Comparison of ENCODE assay signal across 19 mouse cellular contexts in genomic region chr9:105796137-105796536, GRCm38 (mm10). TPM values are rescaled to one million over a fixed set of nuclear protein-coding genes. Genes with fewer than 3 reads are reported as not detected.
DNase-seq lines count a peak whose midpoint lies in the region; ATAC-seq and TF ChIP-seq lines count a peak whose summit lies in the region.
"Had no signal": no experiment of that assay in that cellular context is flagged by ENCODE, and none has a peak within 500 bp of the region (broad histone marks: within the 10 kb centered on the region; RNA-seq: fewer than 3 reads in every experiment).

No protein-coding gene starts in this region.

- WGBS in forebrain, embryonic 13.5 days = 49% methylated on average over 6 of the region's 6 CpGs
- 90% methylated on average over 6 of the region's 6 CpGs for WGBS in forebrain, embryonic 10.5 days
- 53% methylated on average over 6 of the region's 6 CpGs for WGBS in kidney, postnatal 0 days
- 60% methylated on average over 6 of the region's 6 CpGs for WGBS in kidney, adult 2 months
- 22% methylated on average over 6 of the region's 6 CpGs for WGBS in stomach, postnatal 0 days

- no peaks in the 10 kb centered on the region for H3K9me3 ChIP-seq in forebrain, embryonic 13.5 days (replicated peaks)
- no peaks in the 10 kb centered on the region for H3K9me3 ChIP-seq in forebrain, embryonic 10.5 days
- no peaks in the 10 kb centered on the region for H3K9me3 ChIP-seq in kidney, postnatal 0 days (replicated peaks; ENCODE audit: low read length)
- no peaks in the 10 kb centered on the region for H3K9me3 ChIP-seq in stomach, postnatal 0 days (ENCODE audit: control insufficient read depth, low read length)
- H3K9me3 ChIP-seq: embryonic facial prominence, embryonic 12.5 days; limb, embryonic 12.5 days; liver, embryonic 15.5 days had no signal

- peak overlapping the region; percentile 44; the same call in 1 of the 2 replicates for H3K27ac ChIP-seq in forebrain, embryonic 13.5 days
- no peak overlapping the region for H3K27ac ChIP-seq in forebrain, embryonic 10.5 days
- no peak overlapping the region for H3K27ac ChIP-seq in kidney, postnatal 0 days
- no peak overlapping the region for H3K27ac ChIP-seq in kidney, adult 2 months (ENCODE audit: insufficient read depth, low read depth, low read length)
- H3K27ac ChIP-seq in stomach, postnatal 0 days (replicated peaks) = no peak overlapping the region
- H3K27ac ChIP-seq: embryonic facial prominence, embryonic 12.5 days; heart, adult 2 months; limb, embryonic 12.5 days; liver, embryonic 15.5 days had no signal

- no peaks in the 10 kb centered on the region for H3K36me3 ChIP-seq in forebrain, embryonic 13.5 days (ENCODE audit: poor library complexity, severe bottlenecking)
- H3K36me3 ChIP-seq in forebrain, embryonic 10.5 days (replicated peaks) = no peaks in the 10 kb centered on the region
- H3K36me3 ChIP-seq in kidney, postnatal 0 days (ENCODE audit: insufficient read depth, low read length) = no peaks in the 10 kb centered on the region
- H3K36me3 ChIP-seq in kidney, adult 2 months (ENCODE audit: control insufficient read depth, insufficient read depth, low read length) = no peaks in the 10 kb centered on the region
- H3K36me3 ChIP-seq in stomach, postnatal 0 days (ENCODE audit: control insufficient read depth, insufficient read depth, low read length) = no peaks in the 10 kb centered on the region
- H3K36me3 ChIP-seq: embryonic facial prominence, embryonic 12.5 days; limb, embryonic 12.5 days; liver, embryonic 15.5 days had no signal

- peaks cover 18% of the 10 kb centered on the region for H3K4me1 ChIP-seq in forebrain, embryonic 13.5 days
- peaks cover 4% of the 10 kb centered on the region; the same call in 1 of the 2 replicates for H3K4me1 ChIP-seq in forebrain, embryonic 10.5 days
- no peaks in the 10 kb centered on the region for H3K4me1 ChIP-seq in kidney, postnatal 0 days (replicated peaks; ENCODE audit: insufficient read depth, low read length)
- H3K4me1 ChIP-seq in kidney, adult 2 months (ENCODE audit: control insufficient read depth, insufficient read depth, low read length) = no peaks in the 10 kb centered on the region
- peaks cover 5% of the 10 kb centered on the region for H3K4me1 ChIP-seq in stomach, postnatal 0 days (replicated peaks; ENCODE audit: control insufficient read depth, insufficient read depth)
- H3K4me1 ChIP-seq: embryonic facial prominence, embryonic 12.5 days; limb, embryonic 12.5 days; liver, embryonic 15.5 days had no signal

- no peak overlapping the region for H3K4me2 ChIP-seq in forebrain, embryonic 13.5 days
- H3K4me2 ChIP-seq in kidney, postnatal 0 days (ENCODE audit: low read length) = no peak overlapping the region
- peak overlapping the region; percentile 20; the same call in 1 of the 2 replicates for H3K4me2 ChIP-seq in stomach, postnatal 0 days (replicated peaks; ENCODE audit: low read depth)
- H3K4me2 ChIP-seq: embryonic facial prominence, embryonic 12.5 days; limb, embryonic 12.5 days; liver, embryonic 15.5 days had no signal

- TF ChIP-seq CTCF in kidney, postnatal 0 days (IDR thresholded peaks at IDR 0.05; ENCODE audit: low read depth) = no peak
- no peak for TF ChIP-seq CTCF in kidney, adult 2 months (conservative IDR thresholded peaks at IDR 0.05; ENCODE audit: insufficient read depth, insufficient read length, low read depth, low read length)
- TF ChIP-seq CTCF in stomach, postnatal 0 days (IDR thresholded peaks at IDR 0.05; ENCODE audit: low read depth) = no peak

- TF ChIP-seq EP300 in stomach, postnatal 0 days (optimal IDR thresholded peaks at IDR 0.05) = no peak

- no peak for TF ChIP-seq POLR2A in kidney, adult 2 months (IDR thresholded peaks at IDR 0.05; ENCODE audit: low read depth, low read length)

- H3K27me3 ChIP-seq in forebrain, embryonic 13.5 days = no peaks in the 10 kb centered on the region
- H3K27me3 ChIP-seq in forebrain, embryonic 10.5 days (ENCODE audit: poor library complexity, severe bottlenecking) = no peaks in the 10 kb centered on the region
- H3K27me3 ChIP-seq in kidney, postnatal 0 days (ENCODE audit: insufficient read depth, low read length) = no peaks in the 10 kb centered on the region
- no peaks in the 10 kb centered on the region for H3K27me3 ChIP-seq in kidney, adult 2 months (replicated peaks; ENCODE audit: control insufficient read depth, insufficient read depth, low read length)
- H3K27me3 ChIP-seq in stomach, postnatal 0 days (ENCODE audit: control insufficient read depth, insufficient read depth, low read length) = no peaks in the 10 kb centered on the region
- H3K27me3 ChIP-seq: embryonic facial prominence, embryonic 12.5 days; limb, embryonic 12.5 days; liver, embryonic 15.5 days had no signal

- no peak for DNase-seq in forebrain, embryonic 10.5 days (ENCODE audit: extremely low spot score, low spot score)
- peak; percentile 9 for DNase-seq in kidney, postnatal 0 days (ENCODE audit: low spot score)
- no peak for DNase-seq in kidney, adult 2 months
- DNase-seq in right cerebral cortex, adult 2 months (ENCODE audit: low spot score in 2 of 2) = peak; percentile 8 to 9
- no peak for DNase-seq in right cerebral cortex, postnatal 10 days (ENCODE audit: low spot score in 2 of 2)
- DNase-seq in stomach, postnatal 0 days (ENCODE audit: low spot score) = no peak
- no peak for DNase-seq in frontal cortex, postnatal 25 days (ENCODE audit: low spot score in 2 of 2)
- DNase-seq: adrenal gland, postnatal 14 days; cerebellum, postnatal 36 days; gastrocnemius, postnatal 10 days; heart, adult 2 months; kidney, adult 11 months; right cerebral cortex, postnatal 14 days; thymus, adult 2 months had no signal

- no peak overlapping the region for H3K9ac ChIP-seq in forebrain, embryonic 13.5 days
- no peak overlapping the region for H3K9ac ChIP-seq in kidney, postnatal 0 days (ENCODE audit: low read depth, low read length)
- H3K9ac ChIP-seq in stomach, postnatal 0 days (ENCODE audit: low read length) = no peak overlapping the region
- H3K9ac ChIP-seq: embryonic facial prominence, embryonic 12.5 days; limb, embryonic 12.5 days; liver, embryonic 15.5 days had no signal

- no peak overlapping the region for H3K4me3 ChIP-seq in forebrain, embryonic 13.5 days
- H3K4me3 ChIP-seq in forebrain, embryonic 10.5 days = no peak overlapping the region
- no peak overlapping the region for H3K4me3 ChIP-seq in kidney, postnatal 0 days (replicated peaks; ENCODE audit: low read depth, low read length)
- no peak overlapping the region for H3K4me3 ChIP-seq in kidney, adult 2 months (ENCODE audit: insufficient read depth, low read depth, low read length)
- no peak overlapping the region for H3K4me3 ChIP-seq in stomach, postnatal 0 days (ENCODE audit: low read depth, low read length)
- H3K4me3 ChIP-seq: embryonic facial prominence, embryonic 12.5 days; heart, adult 2 months; limb, embryonic 12.5 days; liver, embryonic 15.5 days; myocyte had no signal

- peak; percentile 30; the same call in 1 of the 2 replicates for ATAC-seq in forebrain, embryonic 13.5 days
- ATAC-seq in kidney, postnatal 0 days (replicated peaks; ENCODE audit: low FRiP score, low read depth) = no peak
- no peak for ATAC-seq in stomach, postnatal 0 days (ENCODE audit: low FRiP score, low TSS enrichment)

RNA-seq across cellular contexts. Expression of gene Col6a6, which starts 31.8 kb away (rescaled TPM):
- polyA plus RNA-seq in forebrain, embryonic 13.5 days (2015; fragmentation: Nextera tagmentation; extraction: Ambion mirVana) = 0.01 and 0.03 TPM in 2 replicates
- 0.02 TPM in 2 replicates for polyA plus RNA-seq in forebrain, embryonic 10.5 days (2016; fragmentation: Nextera tagmentation; extraction: Ambion mirVana)
- polyA plus RNA-seq in kidney, postnatal 0 days (2015; fragmentation: Nextera tagmentation; extraction: Ambion mirVana) = 0.19 and 0.21 TPM in 2 replicates
- polyA plus RNA-seq in kidney, adult 2 months (2012; rRNA removed) = 0.19 and 0.28 TPM in 2 replicates
- polyA plus RNA-seq in stomach, postnatal 0 days (2015; fragmentation: Nextera tagmentation; extraction: Ambion mirVana) = 0.18 and 0.29 TPM in 2 replicates

Comparison
In these comparisons a context has a peak if more than half of its experiments do, and no peak if none do; other contexts are left out.
1. DNase-seq: peak in kidney, postnatal 0 days (single experiment) and right cerebral cortex, adult 2 months (2 of 2); none in forebrain, embryonic 10.5 days (single experiment), kidney, adult 2 months (single experiment), right cerebral cortex, postnatal 10 days (0 of 2), stomach, postnatal 0 days (single experiment) and frontal cortex, postnatal 25 days (0 of 2).